Mouse (Mus musculus) hindbrain, postnatal 0 days (tissue): ENCODE results near the gene Cyp3a13. TPM values are rescaled to one million over a fixed set of nuclear protein-coding genes. Genes with fewer than 3 reads are reported as not detected.
"Not testable (repeated sequence)": the region's sequence is repeated elsewhere in the genome, so short reads cannot be mapped to it uniquely, and the experiment has no call there.

Source experiments
- ATAC-seq: fragments of 200-750 bp; cut with Nextera tagmentation; 2 replicates; pipeline ENCODE4 v1.8.0; 2017; ENCODE audit warnings: mild to moderate bottlenecking, moderate TSS enrichment, moderate library complexity
- DNase-seq: peaks from one replicate; pipeline ENCODE4 v3.0.0-alpha.2; 2015; ENCODE audit warnings: low spot score
- H3K27ac ChIP-seq: fragments of 300-500 bp; sonication (generic); 2 replicates; pipeline ENCODE4 v1.5.1; 2014; ENCODE audit warnings: mild to moderate bottlenecking
- H3K27me3 ChIP-seq: fragments of 300-500 bp; sonication (generic); 2 replicates; pipeline ENCODE4 v1.6.1; 2014; ENCODE audit warnings: low read length, mixed read lengths; ENCODE audit not compliant: insufficient read depth
- H3K36me3 ChIP-seq: fragments of 300-500 bp; sonication (generic); 2 replicates; pipeline ENCODE4 v1.6.1; 2014; ENCODE audit warnings: low read length, mixed read lengths; ENCODE audit not compliant: insufficient read depth
- H3K4me1 ChIP-seq: fragments of 300-500 bp; sonication (generic); 2 replicates; pipeline ENCODE4 v1.6.1; 2014; ENCODE audit warnings: antibody characterized with exemption, low read length, mixed read lengths; ENCODE audit not compliant: insufficient read depth
- H3K4me2 ChIP-seq: fragments of 300-500 bp; sonication (generic); 2 replicates; pipeline ENCODE4 v1.6.1; 2014; ENCODE audit warnings: low read depth, mild to moderate bottlenecking, low read length, moderate library complexity, mixed read lengths
- H3K4me3 ChIP-seq: fragments of 300-500 bp; sonication (generic); 2 replicates; pipeline ENCODE4 v1.5.1; 2014; ENCODE audit warnings: low read length
- H3K9ac ChIP-seq: fragments of 300-500 bp; sonication (generic); replicated peaks from 2 replicates; pipeline ENCODE4 v1.6.1; 2014; ENCODE audit warnings: mild to moderate bottlenecking, low read length, moderate library complexity, mixed read lengths
- H3K9me3 ChIP-seq: fragments of 300-500 bp; sonication (generic); 2 replicates; pipeline ENCODE4 v1.6.1; 2016; ENCODE audit warnings: low read length, mixed read lengths
- WGBS: fragments of 180-500 bp; shearing (Covaris S2); extraction: QIAGEN DNeasy Blood & Tissue Kit; methylation state at CpG from one replicate; pipeline ENCODE4 v1.1.7; 2014; 5-methylcytosine and 5-hydroxymethylcytosine counted together
- polyA plus RNA-seq: library from polyadenylated mRNA; unstranded; fragments of >200 nt; fragmentation: Nextera tagmentation; extraction: Ambion mirVana; gene quantifications from 2 replicates; pipeline ENCODE4 v1.2.1, GENCODE M21; 2015
- total RNA-seq: library from RNA; depleted of rRNA; stranded (reverse); fragments of >200 nt; gene quantifications from 2 replicates; pipeline ENCODE4 v1.2.3, GENCODE M21; 2014; rRNA removed

Cyp3a13 gene
- total and polyA plus RNA-seq, 2 experiments from 2014 or later, result 0.05 to 0.16 TPM

DNA sequence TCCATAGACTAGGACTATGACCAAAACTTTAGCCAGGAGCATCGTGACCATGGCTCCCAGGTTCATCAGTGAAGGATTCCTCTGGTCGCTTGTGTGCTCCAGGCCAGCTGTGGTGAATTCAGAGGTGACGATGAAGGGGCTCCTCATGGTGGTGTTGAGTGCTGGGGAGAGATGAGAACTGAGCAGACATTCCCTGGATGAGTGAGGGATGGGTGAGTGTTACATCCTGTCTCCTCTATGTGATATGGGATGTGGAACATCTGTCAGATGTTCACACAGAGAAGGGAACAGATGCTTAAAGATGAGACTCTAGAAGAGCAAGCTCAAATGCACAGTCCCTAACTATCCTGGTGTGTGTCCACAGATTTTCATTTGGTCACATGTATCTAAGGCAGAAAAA is 66.5 kb downstream of the Cyp3a13 start:
- not testable (repeated sequence) for H3K36me3 ChIP-seq, H3K9me3 ChIP-seq, H3K4me2 ChIP-seq, ATAC-seq, H3K9ac ChIP-seq, H3K4me3 ChIP-seq, DNase-seq, H3K27ac ChIP-seq, H3K4me1 ChIP-seq, H3K27me3 ChIP-seq
- 79% methylated on average over 3 of the region's 3 CpGs for WGBS

- not testable (repeated sequence) for H3K36me3 ChIP-seq, H3K9me3 ChIP-seq, H3K9ac ChIP-seq, DNase-seq, H3K27me3 ChIP-seq, H3K4me1 ChIP-seq, H3K27ac ChIP-seq, H3K4me2 ChIP-seq, ATAC-seq, H3K4me3 ChIP-seq
- WGBS, result 94% methylated on average over 1 of the region's 1 CpGs
These were observed 71.1 kb downstream of the Cyp3a13 start for GRCm38 (mm10) chr5:137850313-137850712.

Other genes with a start within 250 kb of the Cyp3a13 start
- gene Agfg2, start 236.9 kb downstream of the Cyp3a13 start, total RNA-seq, result 18.7 and 27.0 TPM in 2 replicates
- gene Agfg2, start 236.9 kb downstream of the Cyp3a13 start, polyA plus RNA-seq, result 16.4 and 17.5 TPM in 2 replicates
- gene Nyap1, start 180.0 kb downstream of the Cyp3a13 start, total RNA-seq, result 192 and 215 TPM in 2 replicates
- 30.0 and 33.2 TPM in 2 replicates for gene Nyap1, start 180.0 kb downstream of the Cyp3a13 start, polyA plus RNA-seq
- 383 and 444 TPM in 2 replicates for gene Tsc22d4, start 175.9 kb downstream of the Cyp3a13 start, total RNA-seq
- 251 and 270 TPM in 2 replicates for gene Tsc22d4, start 175.9 kb downstream of the Cyp3a13 start, polyA plus RNA-seq
- gene Ppp1r35, start 142.8 kb downstream of the Cyp3a13 start, total RNA-seq, result 52.8 and 67.0 TPM in 2 replicates
- gene Ppp1r35, start 142.8 kb downstream of the Cyp3a13 start, polyA plus RNA-seq, result 35.5 and 37.1 TPM in 2 replicates
- 40.3 and 49.2 TPM in 2 replicates for gene Mepce, start 134.0 kb downstream of the Cyp3a13 start, total RNA-seq
- gene Mepce, start 134.0 kb downstream of the Cyp3a13 start, polyA plus RNA-seq, result 16.8 and 17.1 TPM in 2 replicates
- gene Zcwpw1, start 133.8 kb downstream of the Cyp3a13 start, total RNA-seq, result 3.8 and 4.9 TPM in 2 replicates
- 11.4 TPM in 2 replicates for gene Zcwpw1, start 133.8 kb downstream of the Cyp3a13 start, polyA plus RNA-seq
- gene Pilra, start 85.3 kb downstream of the Cyp3a13 start, total RNA-seq, result 0.07 and 0.47 TPM in 2 replicates
- 0.43 and 0.46 TPM in 2 replicates for gene Pilra, start 85.3 kb downstream of the Cyp3a13 start, polyA plus RNA-seq
- gene Pilrb1, start 63.5 kb downstream of the Cyp3a13 start, total RNA-seq, result not detected in 2 replicates
- not detected in 2 replicates for gene Pilrb1, start 63.5 kb downstream of the Cyp3a13 start, polyA plus RNA-seq
- not detected in 2 replicates for gene Pilrb2, start 49.8 kb downstream of the Cyp3a13 start, total RNA-seq
- not detected in 2 replicates for gene Pilrb2, start 49.8 kb downstream of the Cyp3a13 start, polyA plus RNA-seq
- gene Gjc3, start 41.5 kb upstream of the Cyp3a13 start, total RNA-seq, result 6.0 and 8.4 TPM in 2 replicates
- gene Gjc3, start 41.5 kb upstream of the Cyp3a13 start, polyA plus RNA-seq, result 5.8 and 6.6 TPM in 2 replicates
- not detected in 2 replicates for gene Azgp1, start 59.9 kb upstream of the Cyp3a13 start, total RNA-seq
- gene Azgp1, start 59.9 kb upstream of the Cyp3a13 start, polyA plus RNA-seq, result not detected in 2 replicates
- not detected in 2 replicates for gene Smok3a, start 99.6 kb upstream of the Cyp3a13 start, total RNA-seq
- gene Smok3a, start 99.6 kb upstream of the Cyp3a13 start, polyA plus RNA-seq, result not detected in 2 replicates
- not detected in 2 replicates for gene Smok3b, start 99.8 kb upstream of the Cyp3a13 start, total RNA-seq
- gene Smok3b, start 99.8 kb upstream of the Cyp3a13 start, polyA plus RNA-seq, result not detected in 2 replicates
- not detected in 2 replicates for gene Smok3c, start 131.6 kb upstream of the Cyp3a13 start, total RNA-seq
- not detected in 2 replicates for gene Smok3c, start 131.6 kb upstream of the Cyp3a13 start, polyA plus RNA-seq
- gene Zkscan1, start 163.5 kb upstream of the Cyp3a13 start, total RNA-seq, result 36.8 and 37.8 TPM in 2 replicates
- 11.7 and 12.0 TPM in 2 replicates for gene Zkscan1, start 163.5 kb upstream of the Cyp3a13 start, polyA plus RNA-seq
- 14.7 and 15.4 TPM in 2 replicates for gene Zscan21, start 195.3 kb upstream of the Cyp3a13 start, total RNA-seq
- 50.3 and 52.1 TPM in 2 replicates for gene Zscan21, start 195.3 kb upstream of the Cyp3a13 start, polyA plus RNA-seq
- 11.6 and 43.2 TPM in 2 replicates for gene Zfp113, start 234.1 kb upstream of the Cyp3a13 start, total RNA-seq
- 7.9 and 11.3 TPM in 2 replicates for gene Zfp113, start 234.1 kb upstream of the Cyp3a13 start, polyA plus RNA-seq
- 42.9 and 57.8 TPM in 2 replicates for gene Cops6, start 239.5 kb upstream of the Cyp3a13 start, total RNA-seq
- gene Cops6, start 239.5 kb upstream of the Cyp3a13 start, polyA plus RNA-seq, result 294 and 302 TPM in 2 replicates